Mouse (Mus musculus) adrenal gland, adult (tissue): ENCODE data around the gene H2-Q7.
"Not testable (repeated sequence)": the region's sequence is repeated elsewhere in the genome, so short reads cannot be mapped to it uniquely, and the experiment has no call there.

Experiments used
- DNase-seq, 2 experiments: peaks; one replicate each; pipeline ENCODE4 v3.0.0; 2022 to 2023; ENCODE audit warnings: low spot score in 1 of 2; ENCODE audit not compliant: inconsistent age in 2 of 2

H2-Q7 gene

DNA sequence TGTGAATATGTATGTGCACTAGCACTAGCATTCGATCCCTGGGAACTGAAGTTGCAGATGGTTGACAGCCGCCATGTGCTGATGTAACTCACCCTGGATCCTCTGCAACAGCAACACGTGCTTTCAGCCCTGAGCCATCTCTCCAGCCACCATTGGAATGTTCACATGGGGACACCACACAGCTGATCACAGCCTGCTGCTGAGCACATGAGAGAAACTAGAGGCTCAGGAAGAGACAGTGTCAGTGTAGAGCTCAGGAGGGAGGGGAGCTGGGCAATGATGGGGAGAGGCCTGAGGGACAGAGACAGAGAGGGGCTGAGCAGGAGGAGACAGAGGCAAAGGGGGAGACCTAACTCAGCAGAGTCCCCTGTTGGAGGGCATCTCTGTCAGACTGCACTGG lies 3.4 kb upstream of the H2-Q7 start:
- DNase-seq: not testable (repeated sequence)

- not testable (repeated sequence) for DNase-seq
Observed at GRCm38 (mm10) chr17:35437386-35437936, 1.5 kb upstream of the H2-Q7 start.

DNA sequence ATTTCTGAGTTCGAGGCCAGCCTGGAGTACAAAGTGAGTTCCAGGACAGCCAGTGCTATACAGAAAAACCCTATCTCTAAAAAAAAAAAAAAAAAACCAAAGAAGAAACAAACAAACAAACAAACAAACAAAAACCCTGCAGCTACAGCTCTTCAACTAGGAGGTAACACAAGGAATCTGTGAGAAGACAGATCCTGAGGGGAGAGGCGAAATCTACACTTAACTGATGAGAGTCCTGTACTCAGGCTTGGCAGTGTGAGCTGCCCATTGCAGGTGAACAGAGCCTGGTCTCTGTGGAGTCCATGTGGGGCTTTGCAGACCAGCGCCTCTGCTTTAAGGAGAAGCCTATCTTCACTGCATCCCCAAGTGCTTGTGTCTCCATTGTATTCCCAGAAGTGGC lies 560 bp upstream of the H2-Q7 start:
- DNase-seq: not testable (repeated sequence)

DNA sequence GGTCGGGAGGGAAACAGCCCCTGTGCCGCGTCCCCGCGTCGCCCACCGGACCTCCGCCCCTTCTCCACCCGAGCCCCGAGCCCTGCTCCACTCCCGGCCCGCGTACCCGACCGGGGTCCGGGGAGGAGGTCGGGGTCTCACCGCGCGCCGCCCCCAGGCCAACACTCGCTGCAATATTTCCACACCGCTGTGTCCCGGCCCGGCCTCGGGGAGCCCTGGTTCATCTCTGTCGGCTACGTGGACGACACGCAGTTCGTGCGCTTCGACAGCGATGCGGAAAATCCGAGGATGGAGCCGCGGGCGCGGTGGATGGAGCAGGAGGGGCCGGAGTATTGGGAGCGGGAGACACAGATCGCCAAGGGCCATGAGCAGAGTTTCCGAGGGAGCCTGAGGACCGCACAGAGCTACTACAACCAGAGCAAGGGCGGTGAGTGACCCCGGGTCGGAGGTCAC lies 366 bp downstream of the H2-Q7 start:
- peak in 1 of 2 experiments; percentile 34 for DNase-seq

DNA sequence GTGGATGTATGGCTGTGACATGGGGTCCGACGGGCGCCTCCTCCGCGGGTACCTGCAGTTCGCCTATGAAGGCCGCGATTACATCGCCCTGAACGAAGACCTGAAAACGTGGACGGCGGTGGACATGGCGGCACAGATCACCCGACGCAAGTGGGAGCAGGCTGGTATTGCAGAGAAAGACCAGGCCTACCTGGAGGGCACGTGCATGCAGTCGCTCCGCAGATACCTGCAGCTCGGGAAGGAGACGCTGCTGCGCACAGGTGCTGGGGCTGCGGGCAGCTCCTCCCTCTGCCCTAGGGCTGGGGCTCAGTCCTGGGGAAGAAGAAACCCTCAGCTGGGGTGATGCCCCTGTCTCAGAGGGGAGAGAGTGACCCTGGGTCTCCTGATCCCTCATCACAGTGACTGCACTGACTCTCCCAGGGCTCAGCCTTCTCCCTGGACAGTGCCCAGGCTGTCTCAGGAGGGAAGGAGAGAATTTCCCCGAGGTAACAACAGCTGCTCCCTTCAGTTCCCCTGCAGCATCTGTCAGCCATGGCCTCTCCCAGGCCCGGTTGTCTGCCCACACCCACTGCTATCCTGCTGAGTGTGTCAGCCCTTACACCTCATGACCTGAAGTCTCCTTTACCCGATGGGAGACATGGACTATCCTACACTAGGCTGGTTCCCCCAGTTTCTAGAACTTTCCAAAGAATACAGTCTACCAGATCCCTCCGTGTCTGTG lies 1.1 kb downstream of the H2-Q7 start:
- peak in 1 of 2 experiments; percentile 11 for DNase-seq

- not testable (repeated sequence) for DNase-seq
Observed at GRCm38 (mm10) chr17:35442376-35442775, 3.4 kb downstream of the H2-Q7 start.

GRCm38 (mm10) chr17:35444510-35444909 lies 5.6 kb downstream of the H2-Q7 start:
- DNase-seq: not testable (repeated sequence)

- not testable (repeated sequence) for DNase-seq
Observed at GRCm38 (mm10) chr17:35458247-35458646, 19.3 kb downstream of the H2-Q7 start.

DNA sequence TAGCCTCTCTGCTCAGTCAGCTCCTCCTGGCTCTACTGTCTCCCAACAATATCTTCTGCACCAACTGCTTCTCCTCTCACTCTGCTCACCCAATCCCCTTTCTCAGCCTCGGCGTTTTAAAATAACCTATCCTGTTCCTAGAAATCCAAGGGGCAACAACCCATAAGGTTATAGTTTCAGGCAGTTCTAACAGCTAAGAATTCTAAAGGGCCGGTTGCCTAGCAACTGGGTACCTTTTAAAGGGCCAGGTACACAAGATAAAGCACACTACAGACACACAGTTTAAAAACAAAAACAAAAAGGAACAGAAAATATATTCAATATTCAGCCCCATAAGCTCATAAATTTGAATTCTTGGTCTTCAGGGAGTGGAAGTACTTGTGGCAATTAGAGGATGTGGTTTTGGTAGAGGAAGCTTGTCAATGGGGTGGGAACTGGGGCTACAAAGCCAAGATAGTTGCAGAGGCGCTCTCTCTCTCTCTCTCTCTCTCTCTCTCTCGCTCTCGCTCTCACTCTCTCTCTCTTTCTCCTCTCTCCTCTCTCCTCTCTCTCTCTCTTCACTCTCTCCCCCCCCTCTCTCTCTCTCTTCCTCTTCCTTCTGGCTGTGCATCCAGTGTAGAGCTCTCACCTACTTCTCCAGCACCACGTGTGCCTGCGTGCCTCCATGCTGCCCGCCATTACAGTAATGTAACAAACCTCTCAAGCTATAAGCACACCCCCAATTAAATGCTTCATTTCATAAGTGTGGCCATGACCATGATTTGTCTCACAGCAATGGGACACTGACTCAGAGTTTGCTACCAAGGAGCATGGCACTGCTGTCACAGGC lies 21.8 kb downstream of the H2-Q7 start:
- DNase-seq: not testable (repeated sequence)

- peak in 1 of 2 experiments; percentile 53 for DNase-seq
Observed at GRCm38 (mm10) chr17:35465651-35466050, 26.7 kb downstream of the H2-Q7 start.

- DNase-seq: not testable (repeated sequence)
Observed at GRCm38 (mm10) chr17:35468936-35469335, 30.0 kb downstream of the H2-Q7 start.

DNA sequence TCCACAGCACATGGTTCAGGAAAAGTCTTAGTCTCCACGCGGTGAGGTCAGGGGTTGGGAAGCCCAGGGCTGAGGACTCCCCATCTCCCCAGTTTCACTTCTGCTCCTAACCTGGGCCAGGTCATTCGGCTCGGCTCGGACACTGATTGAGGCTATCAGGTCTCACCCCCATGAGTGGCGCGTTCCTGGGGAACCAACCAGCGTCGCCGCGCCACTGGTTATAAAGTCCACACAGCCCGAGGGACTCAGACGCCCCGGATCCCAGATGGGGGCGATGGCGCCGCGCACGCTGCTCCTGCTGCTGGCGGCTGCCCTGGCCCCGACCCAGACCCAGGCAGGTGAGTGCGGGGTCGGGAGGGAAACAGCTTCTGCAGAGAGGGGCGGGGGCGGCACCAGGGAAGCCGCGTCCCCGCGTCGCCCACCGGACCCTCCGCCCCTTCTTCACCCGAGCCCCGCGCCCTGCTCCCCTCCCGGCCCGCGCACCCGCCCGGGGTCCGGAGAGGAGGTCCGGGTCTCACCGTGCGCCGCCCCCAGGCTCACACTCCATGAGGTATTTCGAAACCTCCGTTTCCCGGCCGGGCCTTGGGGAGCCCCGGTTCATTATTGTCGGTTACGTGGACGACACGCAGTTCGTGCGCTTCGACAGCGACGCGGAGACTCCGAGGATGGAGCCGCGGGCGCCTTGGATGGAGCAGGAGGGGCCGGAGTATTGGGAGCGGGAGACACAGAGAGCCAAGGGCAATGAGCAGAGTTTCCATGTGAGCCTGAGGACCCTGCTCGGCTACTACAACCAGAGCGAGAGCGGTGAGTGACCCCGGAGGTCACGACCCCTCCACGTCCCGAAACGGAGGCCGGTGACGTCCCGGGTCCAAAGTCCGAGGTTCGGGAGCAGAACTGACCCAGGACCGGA lies 31.1 kb downstream of the H2-Q7 start, which contains the start of gene H2-Q10:
Gene H2-Q10 (plus strand): TSS at position 248 of the 910 bp plus-strand sequence.
- peak in 1 of 2 experiments; percentile 24 for DNase-seq

- DNase-seq: peak; percentile 45 to 85
Observed at GRCm38 (mm10) chr17:35484066-35484465, 45.1 kb downstream of the H2-Q7 start.

DNA sequence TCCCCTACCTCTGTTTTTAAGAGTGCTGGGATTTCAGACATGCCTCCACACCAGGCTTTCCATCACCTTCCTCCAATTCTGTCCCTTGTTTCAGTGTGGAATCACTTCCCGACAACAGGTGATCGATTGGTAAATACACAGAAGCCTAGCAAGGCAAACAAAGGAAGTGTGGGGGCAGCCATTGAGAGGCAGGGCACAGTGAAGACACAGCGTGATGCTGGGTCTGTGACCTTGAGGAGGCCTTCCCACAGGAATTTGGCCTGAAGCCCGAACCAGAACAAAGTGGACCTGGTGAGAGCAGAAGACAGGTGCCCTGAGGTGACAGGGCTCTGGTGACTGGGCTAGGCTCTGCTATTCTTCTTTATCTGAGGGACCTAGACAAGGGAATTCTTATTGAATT lies 46.7 kb downstream of the H2-Q7 start:
- no peak for DNase-seq

- no peak for DNase-seq
Observed at GRCm38 (mm10) chr17:35486726-35487125, 47.8 kb downstream of the H2-Q7 start.

GRCm38 (mm10) chr17:35488041-35488440 lies 49.1 kb downstream of the H2-Q7 start:
- DNase-seq: no peak

- no peak for DNase-seq
Observed at GRCm38 (mm10) chr17:35490320-35490719, 51.4 kb downstream of the H2-Q7 start.
